Mouse (Mus musculus) CD8-positive naive resting alpha-beta T cell, adult 2 months (primary cell): Measurements from ENCODE around the gene Olfr913.

Experiments
- DNase-seq, 2 experiments: peaks; one replicate each; pipeline ENCODE4 v3.0.0; 2022; ENCODE audit warnings: low read depth in 2 of 2, low spot score in 2 of 2

Gene Olfr913

DNA sequence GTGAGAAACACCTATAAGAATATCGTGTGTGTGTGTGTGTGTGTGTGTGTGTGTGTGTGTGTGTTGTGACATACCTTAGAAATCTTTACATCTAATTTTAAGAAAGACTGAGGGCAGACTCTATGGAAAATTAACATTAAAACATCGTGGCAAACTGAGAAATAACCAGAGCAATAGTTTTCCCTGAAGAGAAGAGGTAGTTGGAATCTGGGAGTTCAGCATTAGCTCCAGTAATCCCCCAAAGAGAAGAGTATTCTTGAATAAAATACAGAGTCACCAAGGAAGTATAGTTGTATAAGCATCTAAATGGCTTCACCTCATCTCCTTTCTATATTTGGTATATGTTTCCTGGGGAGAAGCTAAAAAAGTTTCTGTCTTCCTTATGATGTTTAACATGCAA is at the start of gene Olfr913:
Olfr913 (plus strand) TSS at position 301 of the 400 bp plus-strand sequence.
- DNase-seq = no peak

DNA sequence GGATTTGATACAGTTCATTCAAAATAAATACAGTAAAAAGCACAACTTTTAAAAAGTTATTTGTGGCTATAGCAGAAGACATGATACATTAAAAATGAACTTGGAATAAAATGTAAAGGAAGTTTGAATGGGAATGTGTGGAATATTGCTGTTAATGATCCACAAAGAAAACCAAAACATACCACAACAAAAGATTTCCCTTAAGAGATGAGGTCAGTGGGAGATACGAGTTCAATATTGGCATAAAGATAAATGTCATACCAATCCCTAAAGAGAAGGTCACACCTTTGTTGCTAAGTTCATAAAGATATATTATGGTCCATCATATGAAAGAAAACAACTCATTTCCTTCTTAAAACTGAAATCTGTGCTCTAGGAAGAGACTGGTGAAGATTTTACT is 12.7 kb upstream of the Olfr913 start, which contains the start of gene Olfr912:
Olfr912 (plus strand) TSS at position 301 of the 400 bp plus-strand sequence.
- DNase-seq = no peak

DNA sequence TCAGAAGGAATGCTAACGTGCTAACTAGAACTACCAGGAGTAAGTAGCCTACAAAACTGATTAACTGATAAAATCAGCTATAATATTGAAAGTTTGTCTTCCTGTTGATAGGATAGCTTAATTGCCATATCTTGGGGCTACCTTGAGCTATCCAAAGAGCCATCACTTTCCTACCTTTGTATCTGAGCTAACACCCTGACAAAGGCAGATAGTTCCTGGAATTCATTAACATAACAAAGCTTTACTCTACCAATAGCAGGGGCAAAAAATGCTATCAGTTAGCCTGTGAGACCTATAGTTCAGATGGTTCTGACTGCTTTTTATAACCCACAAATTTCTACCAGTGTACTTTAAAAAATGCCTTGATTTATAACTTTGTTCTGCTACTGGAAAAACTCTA is 1.5 kb upstream of the Olfr913 start:
- no peak for DNase-seq

DNA sequence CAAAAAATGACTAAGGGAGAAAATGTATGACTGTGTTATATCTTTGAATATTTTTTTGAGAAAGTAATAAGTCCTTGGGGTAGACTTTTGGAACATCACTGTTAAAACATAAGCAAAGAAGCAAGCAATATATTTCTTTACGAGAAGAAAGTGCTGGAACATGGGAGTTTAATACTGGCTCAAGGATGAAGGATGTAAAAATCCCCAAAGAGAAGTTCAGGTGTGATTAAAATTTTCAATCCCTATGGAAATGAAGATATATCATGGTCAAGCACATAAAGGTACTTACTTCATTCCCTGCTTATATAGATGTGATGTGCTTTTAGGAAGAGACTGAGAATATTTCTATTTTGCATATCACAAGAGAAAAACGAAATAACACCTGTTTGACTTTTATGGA is 12.2 kb downstream of the Olfr913 start, which contains the start of gene Olfr914:
Olfr914 (plus strand) TSS at position 301 of the 400 bp plus-strand sequence.
- no peak for DNase-seq

DNA sequence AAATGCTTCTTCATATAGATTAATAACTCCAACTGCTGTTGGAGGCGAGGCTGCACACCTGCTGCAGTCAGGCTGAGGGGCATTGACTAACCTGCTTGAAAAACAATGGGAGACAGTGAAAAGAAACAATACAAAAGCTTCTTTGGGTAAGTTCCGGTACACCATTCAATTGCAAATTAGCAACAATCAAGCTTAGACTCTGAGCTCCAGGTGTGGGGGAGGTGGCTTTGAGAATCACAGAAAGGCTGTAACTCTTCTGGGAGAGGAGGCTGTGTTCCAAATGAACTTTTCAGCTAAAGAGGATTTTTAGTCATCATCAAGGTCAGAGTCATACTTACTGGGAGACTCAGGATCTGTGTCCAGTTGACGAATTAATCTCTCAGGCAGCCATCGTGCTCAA is 39.8 kb downstream of the Olfr913 start:
- no peak for DNase-seq
